Mouse (Mus musculus): ENCODE measurements around the gene Dapk3.
A peak's percentile ranks its signal among the peaks of the same experiment; 100 is the strongest.
"Not testable (repeated sequence)": the region's sequence is repeated elsewhere in the genome, so short reads cannot be mapped to it uniquely, and the experiment has no call there.

Dapk3 gene

DNA sequence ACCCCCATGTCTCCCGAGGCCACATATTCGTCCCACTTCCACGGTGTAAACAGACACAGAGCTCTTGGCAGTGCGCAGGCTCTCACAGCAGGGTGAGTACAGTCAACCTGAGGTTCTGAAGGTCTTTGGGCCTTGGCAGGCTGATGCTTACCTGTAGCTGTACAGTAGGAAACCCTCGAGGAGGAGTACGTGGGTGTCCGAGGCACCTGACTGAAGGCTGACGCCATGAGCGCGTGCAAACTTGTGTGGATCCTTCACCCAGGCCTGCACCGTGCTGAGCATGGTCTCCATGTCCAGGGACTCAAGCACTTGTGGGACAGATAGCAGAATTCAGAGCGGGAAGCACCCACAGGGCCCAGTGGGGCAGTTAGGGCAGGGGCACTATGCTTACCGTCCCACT, 17.3 kb downstream of the Dapk3 start:
- no peak for DNase-seq (ENCODE audit: low read depth, low spot score)

DNA sequence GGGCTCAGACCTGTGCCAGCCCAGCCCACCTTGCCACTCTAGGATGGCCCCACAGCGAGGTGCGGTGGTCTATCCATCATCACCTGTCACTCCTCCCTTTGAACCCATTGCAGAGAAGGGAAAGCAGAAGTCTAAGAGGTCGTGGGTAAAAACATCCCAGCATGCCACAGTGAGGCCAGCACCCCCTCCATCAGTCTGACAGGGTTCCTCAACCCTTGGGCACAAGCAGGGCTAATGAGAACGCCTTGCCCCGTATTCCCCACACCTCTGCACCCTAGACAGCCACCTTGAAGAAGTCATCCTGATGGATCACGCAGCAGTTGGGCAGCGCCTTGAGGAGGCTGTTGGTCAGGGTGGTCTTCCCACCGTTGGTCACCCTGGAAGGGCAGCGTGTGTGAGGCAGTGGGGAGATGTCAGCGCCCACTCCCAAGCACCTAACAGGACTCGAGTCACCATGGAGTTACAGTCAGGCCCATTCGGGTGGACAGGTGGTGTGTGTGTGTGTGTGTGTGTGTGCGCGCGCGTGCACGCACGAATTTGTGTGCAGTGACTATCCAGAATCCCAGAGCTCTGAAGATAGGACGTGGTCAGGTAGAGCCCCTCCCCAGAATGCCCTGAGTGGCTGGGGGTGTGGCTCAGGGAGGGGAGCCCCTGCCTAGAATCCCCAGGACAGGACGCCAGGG, 17.9 kb downstream of the Dapk3 start:
- DNase-seq (ENCODE audit: low read depth, low spot score) = no peak

DNA sequence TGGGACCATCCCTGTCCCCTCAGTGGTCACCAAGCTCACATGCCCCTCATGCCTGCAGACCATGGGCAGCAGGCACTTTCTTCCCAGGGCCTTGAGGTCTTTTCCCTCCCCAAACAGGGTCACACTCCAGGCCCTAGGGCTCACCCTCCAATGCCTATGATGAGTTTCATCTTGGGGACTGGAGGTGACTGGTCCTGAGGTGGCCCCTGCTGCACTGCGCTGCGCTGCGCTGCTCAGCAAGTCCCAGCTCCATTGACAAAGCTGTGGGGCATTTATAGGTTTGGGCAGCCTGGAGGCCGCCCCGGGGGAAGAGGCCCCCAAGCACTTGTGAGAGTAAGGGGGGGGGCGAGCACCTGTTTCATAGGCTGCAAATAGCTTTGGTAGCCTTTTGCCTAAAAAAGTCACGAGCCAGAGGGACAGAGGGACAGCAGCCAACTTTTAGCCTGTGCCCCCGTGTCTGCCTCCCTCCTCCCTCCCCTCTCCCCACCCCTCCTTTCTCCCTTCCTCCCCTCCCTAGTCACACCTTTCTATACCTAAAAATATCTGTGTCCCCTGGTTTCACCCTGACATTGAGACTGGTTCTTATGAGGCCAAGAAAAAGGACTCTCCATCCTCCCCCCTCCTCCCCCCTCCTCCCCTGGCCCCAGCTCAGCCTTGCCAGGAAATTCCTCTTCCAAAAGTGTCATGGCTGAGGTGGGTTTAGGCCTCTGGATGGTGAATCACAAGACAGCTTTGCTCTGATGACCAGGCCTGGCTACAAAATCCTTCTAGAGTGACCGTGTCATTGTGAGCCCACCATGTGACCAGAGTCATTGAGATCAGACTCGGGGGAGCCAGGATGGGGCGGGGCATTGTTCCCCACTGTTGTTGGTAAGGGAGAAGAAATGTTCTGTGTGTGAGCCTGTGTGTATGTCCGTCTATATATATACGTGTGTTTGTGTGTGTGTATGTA, 19.3 kb downstream of the Dapk3 start, which contains the start of gene Nmrk2:
TSS of gene Nmrk2 (minus strand) at position 245 of the 952 bp plus-strand sequence.
- no peak for DNase-seq (ENCODE audit: low read depth, low spot score)

DNA sequence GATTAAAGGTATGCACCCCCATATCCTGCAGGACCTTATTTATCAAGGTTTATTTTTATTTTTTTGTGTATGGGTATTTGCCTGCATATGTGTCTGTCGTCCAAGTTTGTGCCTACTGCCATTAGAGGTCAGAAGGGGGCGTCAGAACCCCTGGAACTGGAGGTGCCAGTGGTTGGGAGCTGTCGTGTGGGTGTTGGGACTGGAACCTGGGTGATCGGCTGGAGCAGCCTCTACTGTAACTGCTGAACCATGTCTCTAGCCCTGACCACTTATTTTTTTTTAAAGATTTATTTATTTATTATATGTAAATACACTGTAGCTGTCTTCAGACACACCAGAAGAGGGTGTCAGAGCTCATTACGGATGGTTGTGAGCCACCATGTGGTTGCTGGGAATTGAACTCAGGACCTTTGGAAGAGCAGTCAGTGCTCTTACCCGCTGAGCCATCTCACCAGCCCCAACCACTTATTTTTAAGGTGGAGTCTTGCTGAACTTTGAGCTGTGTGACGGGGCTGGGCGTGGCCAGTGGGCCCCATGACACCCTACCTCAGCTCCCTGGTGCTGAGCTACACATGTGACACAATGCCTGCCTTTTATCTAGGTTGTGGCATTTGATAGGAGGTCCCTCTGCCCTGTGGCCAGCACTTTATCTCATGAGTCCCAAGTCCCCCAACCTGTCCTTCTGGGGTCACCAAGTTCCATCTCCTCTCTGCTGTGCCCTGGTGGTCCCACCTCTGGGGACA, 20.3 kb downstream of the Dapk3 start:
- DNase-seq (ENCODE audit: low read depth, low spot score) = no peak

DNA sequence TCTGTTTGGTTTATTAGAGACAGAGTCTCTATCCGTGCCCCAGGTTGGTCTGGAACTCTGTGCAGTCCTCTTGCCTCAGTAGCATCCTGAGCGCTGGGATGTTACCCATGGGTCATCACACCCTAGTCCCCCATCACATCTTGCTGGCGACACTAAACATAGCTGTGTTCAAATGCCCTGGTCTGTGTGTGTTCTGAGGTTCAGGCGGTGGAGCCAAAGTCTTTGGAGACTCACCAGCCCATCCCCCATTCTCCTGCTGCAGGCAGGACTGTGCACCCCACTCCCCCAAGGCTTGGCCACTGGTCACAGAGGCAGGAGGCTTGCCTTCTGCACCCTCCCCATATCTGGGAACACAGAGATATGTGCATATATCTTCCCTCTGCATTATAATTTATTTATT, 21.3 kb downstream of the Dapk3 start:
- no peak for DNase-seq (ENCODE audit: low read depth, low spot score)

DNA sequence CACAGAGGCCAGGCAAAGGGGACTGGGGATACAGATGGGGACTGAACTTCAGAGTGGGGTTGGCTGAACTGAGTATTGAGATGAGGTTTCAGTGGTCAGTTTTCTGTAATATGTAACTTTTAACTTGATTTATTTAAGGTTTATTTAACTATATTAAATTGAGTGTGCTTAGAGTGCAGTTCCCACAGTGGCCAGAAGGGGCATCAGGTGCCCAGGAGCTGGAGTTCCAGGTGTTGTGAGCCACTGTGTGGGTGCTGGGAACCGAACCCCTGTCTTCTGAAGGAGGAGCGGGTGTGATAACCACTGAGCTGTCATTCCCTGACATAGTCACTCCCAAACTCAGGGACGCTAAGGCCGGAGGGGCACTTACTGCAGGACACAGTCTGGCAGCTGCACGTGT, 27.3 kb downstream of the Dapk3 start:
- DNase-seq (ENCODE audit: low read depth, low spot score) = no peak

DNA sequence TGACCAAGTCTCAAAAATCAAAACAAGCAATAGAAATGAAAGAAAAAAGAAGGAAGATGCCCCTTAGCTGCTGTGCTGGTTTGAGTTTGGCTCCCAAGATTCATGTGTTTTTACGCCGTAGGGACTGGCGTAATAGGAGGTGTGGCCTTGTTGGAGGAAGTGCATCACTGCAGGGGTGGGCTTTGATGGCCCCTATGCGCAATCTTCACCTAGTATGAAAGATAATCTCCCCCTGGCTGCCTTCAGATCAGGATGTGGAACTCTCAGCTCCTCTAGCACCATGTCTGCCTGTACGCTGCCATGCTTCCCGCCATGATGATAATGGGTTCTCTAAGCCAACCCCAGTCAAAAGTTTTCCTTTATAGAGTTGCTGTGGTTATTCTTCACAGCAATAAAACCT, 33.5 kb downstream of the Dapk3 start:
- DNase-seq (ENCODE audit: low read depth, low spot score) = no peak

DNA sequence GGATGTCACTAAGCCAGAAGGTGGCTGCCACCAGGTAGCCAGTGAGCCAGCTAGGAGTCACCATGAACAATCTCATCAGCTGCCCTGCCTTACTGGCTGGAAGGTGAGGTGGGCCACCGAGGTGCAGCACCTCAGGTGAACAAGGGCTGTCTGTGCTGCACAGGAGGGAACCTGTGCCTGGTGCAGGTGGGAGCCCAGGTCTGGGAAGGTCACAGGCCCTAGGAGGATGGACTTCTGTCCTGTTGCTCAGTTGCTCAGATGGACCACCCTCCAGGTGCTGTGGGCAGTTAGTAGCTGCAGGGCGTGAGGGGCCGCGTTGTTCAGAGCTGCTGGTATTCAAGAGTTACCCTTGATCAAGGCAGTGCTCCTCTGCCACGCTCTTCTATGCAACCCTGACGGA, 34.0 kb downstream of the Dapk3 start:
- DNase-seq (ENCODE audit: low read depth, low spot score) = no peak

DNA sequence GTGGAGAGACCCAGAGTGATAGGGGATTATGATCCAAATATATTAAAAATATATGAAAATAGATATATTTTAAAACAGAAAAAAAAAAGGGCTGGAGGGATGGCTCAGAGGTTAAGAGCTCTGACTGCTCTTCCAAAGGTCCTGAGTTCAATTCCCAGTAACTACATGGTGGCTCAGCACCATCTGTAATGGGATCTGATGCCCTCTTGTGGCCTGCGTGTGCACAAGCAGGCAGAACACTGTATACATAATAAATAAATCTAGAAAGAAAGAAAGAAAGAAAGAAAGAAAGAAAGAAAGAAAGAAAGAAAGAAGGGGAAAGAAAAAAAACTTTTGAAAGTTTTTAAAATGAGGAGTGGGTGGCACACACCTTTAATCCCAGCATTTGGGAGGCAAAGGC, 34.5 kb downstream of the Dapk3 start:
- DNase-seq (ENCODE audit: low read depth, low spot score) = not testable (repeated sequence)

DNA sequence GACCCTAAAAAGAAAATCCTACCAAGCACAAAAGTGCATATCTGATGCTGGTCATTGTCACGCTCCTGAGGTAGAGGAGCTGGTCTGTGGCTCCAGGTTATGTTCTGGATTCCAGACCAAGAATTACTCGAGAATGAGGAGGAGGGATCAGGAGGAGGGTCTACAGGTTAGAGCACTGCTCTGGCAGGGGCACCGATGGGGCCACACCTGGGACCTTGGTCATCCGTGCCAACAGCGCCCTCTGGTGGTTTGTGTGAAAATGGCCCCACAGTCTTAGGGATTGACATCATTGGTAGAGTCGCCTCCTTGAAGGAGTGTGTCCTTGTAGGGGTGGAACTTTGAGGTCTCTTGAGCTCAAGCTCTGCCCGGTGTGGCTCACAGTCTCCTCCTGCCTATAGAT, 35.2 kb downstream of the Dapk3 start:
- no peak for DNase-seq (ENCODE audit: low read depth, low spot score)

DNA sequence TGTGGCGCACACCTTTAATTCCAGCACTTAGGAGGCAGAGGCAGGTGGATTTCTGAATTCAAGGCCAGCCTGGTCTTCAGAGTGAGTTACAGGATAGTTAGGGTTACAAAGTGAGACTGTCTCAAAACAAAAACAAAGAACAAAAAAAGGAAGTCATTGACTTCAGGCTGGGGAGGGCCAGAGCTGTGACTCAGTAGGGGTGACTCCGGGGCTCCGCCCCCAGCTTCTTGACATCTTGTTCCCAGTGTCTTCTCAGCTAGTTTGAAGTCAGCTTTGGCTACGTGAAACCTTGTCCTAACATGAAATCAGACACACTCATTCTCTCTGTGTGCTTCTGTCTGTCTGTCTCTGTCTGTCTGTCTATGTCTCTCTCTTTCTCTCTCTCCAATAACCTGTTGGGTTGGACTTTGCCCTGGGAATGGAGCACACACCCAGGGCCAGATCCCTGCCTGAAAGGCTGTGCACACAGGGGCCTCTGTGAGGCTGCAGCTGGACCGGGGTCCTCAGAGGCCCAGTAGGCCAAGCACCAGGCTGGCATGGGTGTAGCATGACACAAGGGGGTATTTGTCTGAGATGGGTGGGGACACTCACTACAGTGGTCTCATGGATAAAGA, 38.7 kb downstream of the Dapk3 start:
- no peak for DNase-seq (ENCODE audit: low read depth, low spot score)

DNA sequence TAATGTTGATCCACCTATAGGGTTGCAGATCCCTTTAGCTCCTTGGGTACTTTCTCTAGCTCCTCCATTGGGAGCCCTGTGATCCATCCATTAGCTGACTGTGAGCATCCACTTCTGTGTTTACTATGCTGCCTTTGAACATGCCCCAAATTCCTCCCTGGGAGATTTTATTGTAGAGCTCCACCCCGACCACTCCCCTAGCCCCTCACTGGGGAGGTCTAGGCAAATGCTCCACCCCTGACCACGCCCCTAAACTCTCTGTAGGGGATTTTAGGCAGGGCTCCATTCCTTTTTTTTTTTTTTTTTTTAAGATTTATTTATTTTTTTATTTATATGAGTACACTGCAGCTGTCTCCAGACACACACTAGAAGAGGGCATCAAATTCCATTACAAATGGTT, 40.9 kb downstream of the Dapk3 start:
- DNase-seq (ENCODE audit: low read depth, low spot score) = not testable (repeated sequence)

DNA sequence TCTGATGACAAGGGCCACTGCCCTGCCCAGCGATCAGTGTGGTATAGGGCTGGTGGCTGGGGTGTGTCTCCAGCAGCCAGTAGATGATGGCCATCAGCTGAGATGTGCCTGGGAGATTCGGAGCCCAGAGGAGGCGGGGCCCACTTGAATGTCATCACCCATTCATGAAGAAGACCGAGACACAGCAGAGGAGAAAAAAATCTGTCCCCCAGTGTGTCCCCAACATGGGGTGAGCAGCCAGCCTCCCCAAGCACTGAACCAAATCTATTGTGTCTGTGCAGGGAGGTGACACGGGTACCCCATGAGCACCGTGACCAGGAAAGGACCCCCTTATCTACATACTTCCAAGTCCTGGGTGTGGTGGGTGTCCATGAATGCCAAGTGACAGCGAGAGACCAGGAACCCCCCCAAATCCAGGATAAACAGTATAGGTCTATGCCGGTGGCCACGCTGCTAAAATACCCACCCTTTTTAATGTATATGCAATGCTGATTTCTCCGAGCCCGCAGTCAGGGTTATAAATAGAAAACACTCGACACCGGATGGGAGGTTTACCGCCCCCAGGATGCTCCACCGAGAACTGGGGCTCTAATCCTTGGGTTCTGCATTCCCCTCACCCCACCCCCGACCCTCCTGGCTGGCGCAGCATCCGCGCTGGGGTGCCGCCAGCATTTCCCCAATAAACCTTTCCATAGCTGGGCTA, 47.1 kb downstream of the Dapk3 start:
- DNase-seq (ENCODE audit: low read depth, low spot score) = no peak

DNA sequence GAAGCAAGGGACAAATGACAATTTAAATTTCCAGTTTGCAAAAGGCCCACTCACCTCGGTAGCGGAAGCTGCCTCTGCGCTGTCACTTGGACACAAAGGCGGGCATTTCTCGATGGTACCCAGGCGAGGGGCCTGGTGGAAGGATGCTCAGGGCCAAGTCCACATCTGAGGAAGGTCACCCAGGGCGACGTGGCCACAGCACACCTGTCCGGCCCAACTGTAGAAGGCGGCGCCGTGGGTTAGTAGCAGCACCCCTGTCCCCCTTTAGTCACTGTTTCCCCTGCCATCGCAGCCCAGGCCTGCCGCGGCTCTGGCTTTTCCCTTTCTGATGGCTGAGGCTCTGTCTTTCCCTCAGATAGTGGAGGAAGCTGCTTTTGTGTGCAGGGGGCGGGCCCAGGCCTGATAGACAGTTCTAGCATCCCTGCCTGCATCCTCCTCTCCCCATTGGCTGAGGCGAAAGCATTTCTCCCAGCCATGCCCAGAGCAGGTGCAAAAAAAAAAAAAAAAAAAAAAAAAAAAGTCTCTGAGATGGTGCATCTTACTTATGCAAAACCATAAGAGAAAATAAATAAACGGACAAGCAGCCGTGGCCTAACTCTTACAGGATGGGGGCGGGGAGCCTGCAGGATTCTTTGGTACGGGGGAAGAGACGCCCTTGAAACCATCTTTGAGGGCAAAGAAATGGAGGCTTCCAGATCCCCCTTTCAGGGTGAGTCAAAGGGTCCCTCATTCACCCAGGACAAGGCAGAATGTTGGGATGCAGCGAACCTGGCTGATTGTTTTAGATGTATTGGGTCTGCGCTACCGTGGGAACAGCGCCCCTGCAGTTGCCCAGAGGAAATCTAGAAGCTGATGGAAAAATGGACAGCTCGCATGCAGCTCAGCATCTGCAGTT, 47.9 kb downstream of the Dapk3 start, which contains the start of gene Atcay:
TSS of gene Atcay (minus strand) at position 396 of the 895 bp plus-strand sequence.
- DNase-seq (ENCODE audit: low read depth, low spot score) = no peak

DNA sequence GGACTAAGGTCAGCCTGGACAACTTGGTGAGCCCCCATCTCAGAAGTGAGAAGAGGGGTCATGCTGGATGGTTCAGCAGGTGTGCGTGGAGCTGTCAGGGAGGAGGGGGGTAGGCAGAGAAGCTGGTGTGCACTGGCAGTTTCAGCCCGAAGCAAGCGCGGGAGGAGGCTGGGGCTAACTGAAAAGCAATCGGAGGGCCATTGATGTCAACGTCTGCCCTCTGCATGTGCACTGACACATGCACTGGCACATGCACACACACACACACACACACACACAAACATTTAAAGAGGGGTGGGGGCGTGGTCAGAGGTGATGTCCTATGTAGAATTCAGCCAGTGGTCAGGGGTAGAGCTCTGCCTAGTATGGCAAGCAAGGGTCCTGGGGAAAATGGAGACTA, 48.6 kb downstream of the Dapk3 start:
- no peak for DNase-seq (ENCODE audit: low read depth, low spot score)

DNA sequence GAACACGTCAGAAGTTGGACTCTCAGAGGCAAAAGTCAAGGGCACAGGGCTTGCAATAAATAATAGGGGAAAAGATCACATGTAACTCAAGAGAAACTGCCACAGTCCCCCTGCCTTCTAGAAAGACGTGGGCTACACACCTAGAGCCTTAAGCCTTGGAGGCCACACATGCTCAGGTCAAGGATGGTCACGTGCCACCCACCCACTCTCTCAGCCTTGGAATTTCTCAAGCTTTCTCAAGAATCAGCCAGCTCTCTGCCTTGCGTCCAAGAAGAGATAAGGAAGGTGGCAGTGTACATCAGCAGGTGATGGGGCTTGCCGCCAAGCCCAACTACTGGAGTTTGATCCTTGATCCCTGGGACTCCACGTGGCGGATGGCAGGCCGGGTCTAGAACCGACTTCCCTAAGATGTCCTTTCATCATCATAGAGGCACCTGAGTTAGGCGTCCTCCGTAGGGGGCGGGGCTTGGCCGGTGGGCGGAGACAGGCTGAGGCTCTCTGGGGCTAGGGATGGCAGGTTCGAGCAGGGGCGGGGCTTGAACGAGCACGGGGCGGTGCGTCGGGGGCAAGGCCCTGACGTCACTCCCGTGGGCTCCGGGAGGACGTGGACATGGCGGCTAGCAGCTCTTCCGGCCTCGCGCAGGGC, 49.9 kb downstream of the Dapk3 start, which contains the start of gene Zfr2:
TSS of gene Zfr2 (plus strand) at position 576 of the 646 bp plus-strand sequence.
- DNase-seq (ENCODE audit: low read depth, low spot score) = peak; percentile 77

DNA sequence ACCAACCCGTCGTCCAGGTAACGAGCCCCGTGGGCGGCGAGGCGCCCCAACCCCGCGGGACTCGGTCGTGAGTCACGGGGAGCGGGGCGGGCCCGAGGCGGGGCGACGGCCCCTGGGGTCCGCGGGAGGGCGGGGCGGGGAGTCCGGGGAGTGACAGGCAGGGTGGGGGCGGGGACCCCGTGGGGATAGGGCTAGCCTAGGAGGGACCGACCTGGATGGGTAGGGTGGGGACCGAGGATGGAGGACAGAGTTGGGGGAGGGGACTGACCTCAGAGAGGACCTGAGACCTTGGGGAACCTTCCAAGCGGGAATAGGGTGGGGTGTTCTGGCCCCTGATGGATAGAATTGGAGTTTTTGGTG, 50.4 kb downstream of the Dapk3 start:
- no peak for DNase-seq (ENCODE audit: low read depth, low spot score)

DNA sequence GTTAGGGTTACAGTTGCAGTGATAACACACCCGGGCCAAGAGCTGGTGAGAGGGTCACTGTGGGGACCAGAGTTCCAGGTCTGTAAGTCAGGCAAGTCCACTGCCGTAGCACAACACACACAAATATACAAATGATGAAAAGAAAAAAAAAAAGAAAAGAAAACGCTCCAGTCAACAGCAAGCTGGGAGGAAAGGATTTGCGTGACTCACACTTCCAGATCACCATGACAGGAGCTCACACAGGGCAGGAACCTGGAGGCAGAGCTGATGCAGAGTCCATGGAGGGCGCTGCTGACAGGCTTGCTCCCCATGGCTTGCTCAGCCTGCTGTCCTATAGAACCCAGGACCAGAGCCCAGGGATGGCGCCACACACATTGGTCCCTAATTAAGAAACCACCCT, 51.4 kb downstream of the Dapk3 start:
- DNase-seq (ENCODE audit: low read depth, low spot score) = no peak

DNA sequence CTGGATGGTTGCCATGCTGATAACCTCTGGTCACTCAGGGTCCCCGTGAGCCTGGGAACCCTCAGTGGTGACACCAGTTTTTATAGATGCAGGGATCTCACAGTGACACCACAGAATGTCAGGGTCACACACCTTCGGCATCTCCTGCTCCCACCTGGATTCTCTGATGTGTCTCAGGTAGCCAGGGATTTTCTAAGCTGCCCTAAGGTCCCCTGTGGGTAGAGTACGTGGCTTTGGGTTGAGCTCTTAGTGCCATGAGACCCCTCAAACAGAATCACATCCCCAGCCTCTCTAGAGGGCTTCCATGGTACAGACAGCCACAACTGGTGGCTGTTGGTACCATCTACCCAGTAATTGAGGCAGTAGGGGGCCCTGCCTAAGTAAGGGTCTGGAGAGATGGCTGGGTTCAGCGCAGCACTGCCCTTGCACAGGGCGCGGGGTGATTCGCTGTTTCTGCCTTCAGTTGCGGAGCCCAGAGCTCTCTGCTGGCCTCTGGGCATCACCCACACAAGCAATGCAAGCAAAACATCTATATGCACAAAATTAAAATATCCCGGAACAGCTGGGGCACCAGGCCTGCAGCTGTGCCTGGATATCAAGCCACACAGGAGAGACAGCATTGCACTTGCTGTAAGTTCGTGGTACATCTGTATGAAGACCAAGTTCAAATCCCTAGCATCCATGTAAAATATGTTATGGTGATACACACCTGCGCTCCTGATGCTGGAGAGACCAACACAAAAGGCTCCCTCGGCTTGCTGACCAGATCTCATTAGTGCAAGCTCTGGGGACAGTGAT, 53.9 kb downstream of the Dapk3 start:
- no peak for DNase-seq (ENCODE audit: low read depth, low spot score)
